Mouse (Mus musculus): Measurements from ENCODE around the gene Uchl5. TPM values are rescaled to one million over a fixed set of nuclear protein-coding genes. Genes with fewer than 3 reads are reported as not detected.

Gene Uchl5
- 65.7 and 68.0 TPM in 2 replicates for polyA plus RNA-seq (2015; fragmentation: Nextera tagmentation; extraction: Ambion mirVana)

GRCm38 (mm10) chr1:143776446-143777411 lies at the start of gene Uchl5, which contains the start of gene Trove2:
TSS of gene Uchl5 (plus strand) at chr1:143777272.
TSS of gene Trove2 (minus strand) at chr1:143777068.
- 0 out of 2 replicates have a peak, but pooled peaks cover 6% of the 10 kb centered on the region for H3K36me3 ChIP-seq (ENCODE audit: control insufficient read depth, insufficient read depth)
- no peaks in the 10 kb centered on the region for H3K27me3 ChIP-seq (replicated peaks; ENCODE audit: control insufficient read depth, insufficient read depth, low read length)
- peak within 1 kb of the TSS; percentile 85 for H3K9ac ChIP-seq (ENCODE audit: low read depth, low read length)
- peak; percentile 96 for ATAC-seq
- peak within 1 kb of the TSS; percentile 78 for H3K27ac ChIP-seq (ENCODE audit: low read depth, low read length)
- H3K4me1 ChIP-seq (replicated peaks; ENCODE audit: control insufficient read depth, insufficient read depth, low read length): no peaks in the 10 kb centered on the region
- peak; percentile 98 for TF ChIP-seq CTCF (IDR thresholded peaks at IDR 0.05; ENCODE audit: low read depth)
- H3K4me2 ChIP-seq (replicated peaks; ENCODE audit: low read depth): peak within 1 kb of the TSS; percentile 84
- peak within 1 kb of the TSS; percentile 77 for H3K4me3 ChIP-seq (ENCODE audit: low read depth, low read length)
- under 1% methylated on average over 82 of the region's 84 CpGs for WGBS
- no peaks in the 10 kb centered on the region for H3K9me3 ChIP-seq (ENCODE audit: control insufficient read depth)

- 33% methylated on average over 9 of the region's 9 CpGs for WGBS
- H3K4me3 ChIP-seq (ENCODE audit: low read depth, low read length): no peak overlapping the region
- no peak overlapping the region for H3K4me2 ChIP-seq (replicated peaks; ENCODE audit: low read depth)
- H3K36me3 ChIP-seq (ENCODE audit: control insufficient read depth, insufficient read depth): no peaks in the 10 kb centered on the region
- peak; percentile 76 for ATAC-seq
- no peak overlapping the region for H3K27ac ChIP-seq (ENCODE audit: low read depth, low read length)
- no peaks in the 10 kb centered on the region for H3K4me1 ChIP-seq (replicated peaks; ENCODE audit: control insufficient read depth, insufficient read depth, low read length)
- no peak overlapping the region for H3K9ac ChIP-seq (ENCODE audit: low read depth, low read length)
- no peaks in the 10 kb centered on the region for H3K27me3 ChIP-seq (replicated peaks; ENCODE audit: control insufficient read depth, insufficient read depth, low read length)
- no peaks in the 10 kb centered on the region for H3K9me3 ChIP-seq (ENCODE audit: control insufficient read depth)
- no peak for TF ChIP-seq CTCF (IDR thresholded peaks at IDR 0.05; ENCODE audit: low read depth)
Measured at GRCm38 (mm10) chr1:143727701-143728445, 49.2 kb upstream of the Uchl5 start.

GRCm38 (mm10) chr1:143730899-143731298 lies 46.2 kb upstream of the Uchl5 start:
- Histone ChIP-seq H3K9ac (ENCODE audit: low read depth, low read length) (no peak overlapping the region), H3K9me3 (ENCODE audit: control insufficient read depth) (no peaks in the 10 kb centered on the region), H3K36me3 (ENCODE audit: control insufficient read depth, insufficient read depth) (no peaks in the 10 kb centered on the region), H3K4me3 (ENCODE audit: low read depth, low read length) (no peak overlapping the region), H3K4me1 (replicated peaks; ENCODE audit: control insufficient read depth, insufficient read depth, low read length) (no peaks in the 10 kb centered on the region), H3K4me2 (replicated peaks; ENCODE audit: low read depth) (no peak overlapping the region), H3K27me3 (replicated peaks; ENCODE audit: control insufficient read depth, insufficient read depth, low read length) (no peaks in the 10 kb centered on the region), H3K27ac (ENCODE audit: low read depth, low read length) (no peak overlapping the region)
- TF ChIP-seq CTCF (IDR thresholded peaks at IDR 0.05; ENCODE audit: low read depth): peak; percentile 64
- WGBS: 81% methylated on average over 2 of the region's 2 CpGs
- no peak for ATAC-seq

GRCm38 (mm10) chr1:143731691-143732090 lies 45.4 kb upstream of the Uchl5 start:
- no peaks in the 10 kb centered on the region for H3K36me3 ChIP-seq (ENCODE audit: control insufficient read depth, insufficient read depth)
- no peaks in the 10 kb centered on the region for H3K4me1 ChIP-seq (replicated peaks; ENCODE audit: control insufficient read depth, insufficient read depth, low read length)
- no peak overlapping the region for H3K4me2 ChIP-seq (replicated peaks; ENCODE audit: low read depth)
- no peak overlapping the region for H3K27ac ChIP-seq (ENCODE audit: low read depth, low read length)
- no peaks in the 10 kb centered on the region for H3K27me3 ChIP-seq (replicated peaks; ENCODE audit: control insufficient read depth, insufficient read depth, low read length)
- no peak for ATAC-seq
- no peak overlapping the region for H3K9ac ChIP-seq (ENCODE audit: low read depth, low read length)
- 64% methylated on average over 4 of the region's 4 CpGs for WGBS
- H3K4me3 ChIP-seq (ENCODE audit: low read depth, low read length): no peak overlapping the region
- TF ChIP-seq CTCF (IDR thresholded peaks at IDR 0.05; ENCODE audit: low read depth): no peak
- no peaks in the 10 kb centered on the region for H3K9me3 ChIP-seq (ENCODE audit: control insufficient read depth)

GRCm38 (mm10) chr1:143733914-143734410 lies 43.1 kb upstream of the Uchl5 start:
- Histone ChIP-seq H3K4me1 (replicated peaks; ENCODE audit: control insufficient read depth, insufficient read depth, low read length) (no peaks in the 10 kb centered on the region), H3K9ac (ENCODE audit: low read depth, low read length) (no peak overlapping the region), H3K36me3 (ENCODE audit: control insufficient read depth, insufficient read depth) (no peaks in the 10 kb centered on the region), H3K27me3 (replicated peaks; ENCODE audit: control insufficient read depth, insufficient read depth, low read length) (no peaks in the 10 kb centered on the region), H3K4me2 (replicated peaks; ENCODE audit: low read depth) (no peak overlapping the region), H3K9me3 (ENCODE audit: control insufficient read depth) (no peaks in the 10 kb centered on the region), H3K4me3 (ENCODE audit: low read depth, low read length) (no peak overlapping the region), H3K27ac (ENCODE audit: low read depth, low read length) (no peak overlapping the region)
- no peak for ATAC-seq
- TF ChIP-seq CTCF (IDR thresholded peaks at IDR 0.05; ENCODE audit: low read depth): no peak
- 82% methylated on average over 5 of the region's 5 CpGs for WGBS

- H3K27me3 ChIP-seq (replicated peaks; ENCODE audit: control insufficient read depth, insufficient read depth, low read length): no peaks in the 10 kb centered on the region
- H3K4me1 ChIP-seq (replicated peaks; ENCODE audit: control insufficient read depth, insufficient read depth, low read length): no peaks in the 10 kb centered on the region
- 12% methylated on average over 11 of the region's 11 CpGs for WGBS
- no peaks in the 10 kb centered on the region for H3K9me3 ChIP-seq (ENCODE audit: control insufficient read depth)
- ATAC-seq: peak; percentile 62
- peak overlapping the region; percentile 62 for H3K9ac ChIP-seq (ENCODE audit: low read depth, low read length)
- peak overlapping the region; percentile 88 for H3K4me3 ChIP-seq (ENCODE audit: low read depth, low read length)
- H3K27ac ChIP-seq (ENCODE audit: low read depth, low read length): peak overlapping the region; percentile 84; the same call in 1 of the 2 replicates
- H3K4me2 ChIP-seq (replicated peaks; ENCODE audit: low read depth): peak overlapping the region; percentile 78
- peaks cover 11% of the 10 kb centered on the region for H3K36me3 ChIP-seq (ENCODE audit: control insufficient read depth, insufficient read depth)
- TF ChIP-seq CTCF (IDR thresholded peaks at IDR 0.05; ENCODE audit: low read depth): no peak
Measured at GRCm38 (mm10) chr1:143738811-143739210, 38.3 kb upstream of the Uchl5 start.

Measured in intestine, postnatal 0 days (tissue).